Mouse (Mus musculus): ENCODE data around the gene Hcrt. TPM values are rescaled to one million over a fixed set of nuclear protein-coding genes. Genes with fewer than 3 reads are reported as not detected.

The Hcrt gene
- polyA plus RNA-seq, 1 experiment, result 0.36 TPM

DNA sequence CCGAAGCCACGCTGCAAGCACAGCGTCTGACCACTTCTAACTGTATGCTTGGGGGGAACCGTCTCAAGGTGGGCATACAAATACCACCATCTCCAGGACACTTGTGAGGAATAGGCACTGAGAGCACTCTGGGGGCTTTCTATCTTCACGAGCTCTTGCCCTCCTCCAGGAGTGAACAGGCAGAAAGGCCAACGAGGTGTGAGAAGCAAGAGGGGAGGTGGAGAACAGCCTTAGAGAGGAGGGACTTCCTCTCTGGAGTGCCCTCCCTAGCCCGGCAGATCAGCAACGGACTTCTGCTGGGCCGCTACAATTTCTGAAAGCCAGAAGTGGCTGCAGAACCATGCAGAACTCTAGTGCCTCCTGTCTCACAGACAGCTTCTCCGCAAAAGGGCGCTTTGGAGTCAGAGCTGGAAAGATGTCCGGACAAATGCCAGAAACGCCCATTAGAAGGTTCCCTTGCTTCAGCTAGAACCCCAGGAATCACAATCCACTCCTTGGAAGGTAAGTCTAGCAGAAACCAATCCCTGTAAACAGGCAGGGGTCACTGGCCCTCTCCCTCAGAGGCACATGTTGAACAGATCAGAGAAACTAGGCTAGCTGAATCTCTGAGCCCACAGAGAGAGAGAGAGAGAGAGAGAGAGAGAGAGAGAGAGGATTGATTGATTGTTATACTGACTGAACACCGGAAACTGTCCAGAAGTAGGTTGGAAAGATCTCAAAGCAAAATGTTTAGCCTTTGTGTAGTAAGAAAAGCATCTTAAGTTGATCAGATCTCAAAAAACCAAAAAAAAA lies 26.6 kb downstream of the Hcrt start:
- TF ChIP-seq POLR2A (IDR thresholded peaks at IDR 0.05; ENCODE audit: control insufficient read depth, low read depth, low read length) (no peak), CTCF (IDR thresholded peaks at IDR 0.05; ENCODE audit: control insufficient read depth, insufficient read depth, insufficient replicate concordance, low read depth, low read length) (no peak)
- H3K27me3 ChIP-seq (ENCODE audit: control insufficient read depth, insufficient read depth, low read length), result no peaks in the 10 kb centered on the region
- H3K4me1 ChIP-seq (ENCODE audit: control insufficient read depth, insufficient read depth, low read length), result peaks cover 16% of the 10 kb centered on the region
- no peaks in the 10 kb centered on the region; the same call in 1 of the 2 replicates for H3K36me3 ChIP-seq (ENCODE audit: control insufficient read depth, insufficient read depth, low read length)
- no peak overlapping the region for H3K4me3 ChIP-seq (ENCODE audit: control insufficient read depth, low read depth, low read length)
- no peak overlapping the region for H3K27ac ChIP-seq (ENCODE audit: control insufficient read depth, insufficient read depth, low read depth, low read length)

DNA sequence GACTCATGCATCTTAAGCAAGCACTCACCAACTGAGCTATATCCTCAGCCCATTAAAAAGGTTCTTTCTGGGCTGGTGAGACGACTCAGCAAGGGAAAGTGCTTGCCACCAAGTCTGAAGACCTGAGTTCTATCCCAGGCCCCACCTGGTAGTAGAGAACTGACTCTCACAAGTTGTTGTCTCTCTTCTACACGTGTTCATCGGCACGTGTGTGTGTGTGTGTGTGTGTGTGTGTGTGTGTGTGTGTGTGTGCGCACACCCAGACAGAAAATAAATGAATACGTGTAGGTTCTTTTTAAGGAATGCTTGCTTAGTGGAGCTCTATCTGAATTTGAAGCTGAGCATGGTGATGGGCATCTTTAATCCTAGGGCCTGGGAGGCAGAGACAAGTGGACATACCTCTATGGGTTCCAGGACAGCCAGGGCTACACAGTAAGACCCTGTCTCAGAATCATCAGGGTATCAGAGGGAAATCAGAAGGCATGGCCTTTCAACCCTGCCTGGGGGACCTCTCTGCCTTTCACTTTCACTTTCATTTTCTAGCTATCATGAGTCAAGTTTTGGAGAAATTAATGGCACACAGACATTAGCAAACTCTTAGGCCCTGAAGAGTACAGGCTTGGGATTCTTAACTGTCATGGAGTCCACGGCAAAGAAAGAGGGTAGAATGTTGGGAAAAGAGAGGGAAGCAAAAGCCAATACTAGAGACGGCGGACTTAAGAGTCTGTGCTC lies 27.4 kb downstream of the Hcrt start:
- peaks cover 16% of the 10 kb centered on the region for H3K4me1 ChIP-seq (ENCODE audit: control insufficient read depth, insufficient read depth, low read length)
- no peaks in the 10 kb centered on the region; the same call in 1 of the 2 replicates for H3K36me3 ChIP-seq (ENCODE audit: control insufficient read depth, insufficient read depth, low read length)
- no peak overlapping the region for H3K27ac ChIP-seq (ENCODE audit: control insufficient read depth, insufficient read depth, low read depth, low read length)
- TF ChIP-seq CTCF (IDR thresholded peaks at IDR 0.05; ENCODE audit: control insufficient read depth, insufficient read depth, insufficient replicate concordance, low read depth, low read length) (no peak), POLR2A (IDR thresholded peaks at IDR 0.05; ENCODE audit: control insufficient read depth, low read depth, low read length) (no peak)
- H3K4me3 ChIP-seq (ENCODE audit: control insufficient read depth, low read depth, low read length), result no peak overlapping the region
- no peaks in the 10 kb centered on the region for H3K27me3 ChIP-seq (ENCODE audit: control insufficient read depth, insufficient read depth, low read length)

DNA sequence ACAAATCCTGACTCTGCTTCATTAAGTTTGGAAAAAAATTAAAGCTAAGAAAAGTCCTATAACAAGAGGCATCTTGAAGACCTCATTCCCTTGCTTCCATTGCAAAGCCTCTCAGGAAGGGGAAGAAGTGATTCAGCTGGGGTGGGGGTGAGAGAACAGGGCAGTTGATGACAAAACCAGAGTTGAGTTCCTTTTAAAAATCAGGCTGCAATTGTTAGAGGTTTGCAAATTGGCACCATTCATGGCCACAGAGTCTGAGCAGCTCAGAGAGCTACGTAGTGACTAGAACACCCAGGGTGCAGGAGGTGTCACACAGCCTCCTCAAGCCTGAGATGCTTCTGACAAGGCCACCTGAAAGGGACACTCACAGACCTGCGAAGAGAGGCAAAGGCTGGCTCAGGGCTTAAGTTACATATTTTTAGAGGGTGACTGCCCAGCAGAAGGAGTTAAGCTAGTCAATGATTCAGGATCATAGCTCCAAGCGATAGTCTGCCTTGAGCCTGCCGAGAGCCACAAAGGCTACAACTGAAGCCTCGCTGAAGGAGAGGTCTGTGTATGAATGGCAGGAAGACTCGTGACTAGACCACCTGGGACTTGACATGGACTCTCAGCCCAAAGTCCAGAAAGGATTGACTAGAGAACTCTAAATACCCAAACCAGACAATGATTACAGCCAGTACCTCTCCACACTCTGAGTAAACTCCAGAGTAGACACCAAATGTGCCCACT lies 32.1 kb downstream of the Hcrt start:
- Histone ChIP-seq H3K4me3 (ENCODE audit: control insufficient read depth, low read depth, low read length) (no peak overlapping the region), H3K36me3 (ENCODE audit: control insufficient read depth, insufficient read depth, low read length) (no peaks in the 10 kb centered on the region; the same call in 1 of the 2 replicates)
- TF ChIP-seq CTCF (IDR thresholded peaks at IDR 0.05; ENCODE audit: control insufficient read depth, insufficient read depth, insufficient replicate concordance, low read depth, low read length) (no peak), POLR2A (IDR thresholded peaks at IDR 0.05; ENCODE audit: control insufficient read depth, low read depth, low read length) (no peak)

DNA sequence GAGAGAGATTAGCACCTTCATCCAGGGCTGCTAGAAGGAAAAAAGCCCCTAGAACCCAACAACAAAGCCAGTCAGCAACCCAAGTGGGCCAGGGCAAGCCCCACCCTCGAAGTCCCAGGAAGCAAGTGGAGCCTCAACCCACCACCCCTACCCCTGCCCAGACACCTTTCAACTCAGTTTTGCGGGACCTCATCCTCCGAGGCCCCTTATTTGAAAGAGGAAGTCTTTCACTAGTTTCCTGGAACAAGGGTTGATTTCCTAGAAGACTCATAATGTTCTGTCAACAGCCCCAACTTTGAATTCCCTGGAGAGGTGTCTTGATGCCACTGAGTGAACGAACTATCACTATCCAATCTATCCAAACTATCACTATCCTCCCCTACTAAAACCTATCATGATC lies 32.8 kb downstream of the Hcrt start:
- TF ChIP-seq CTCF (IDR thresholded peaks at IDR 0.05; ENCODE audit: control insufficient read depth, insufficient read depth, insufficient replicate concordance, low read depth, low read length) (no peak), POLR2A (IDR thresholded peaks at IDR 0.05; ENCODE audit: control insufficient read depth, low read depth, low read length) (no peak)
- no peak overlapping the region for H3K27ac ChIP-seq (ENCODE audit: control insufficient read depth, insufficient read depth, low read depth, low read length)
- H3K4me3 ChIP-seq (ENCODE audit: control insufficient read depth, low read depth, low read length), result no peak overlapping the region
- peaks cover 2% of the 10 kb centered on the region; the same call in 1 of the 2 replicates for H3K4me1 ChIP-seq (ENCODE audit: control insufficient read depth, insufficient read depth, low read length)
- no peaks in the 10 kb centered on the region; the same call in 1 of the 2 replicates for H3K36me3 ChIP-seq (ENCODE audit: control insufficient read depth, insufficient read depth, low read length)
- H3K27me3 ChIP-seq (ENCODE audit: control insufficient read depth, insufficient read depth, low read length), result no peaks in the 10 kb centered on the region

More for the DNA sequence above, 32.1 kb downstream of the Hcrt start:
- Histone ChIP-seq H3K27ac (ENCODE audit: control insufficient read depth, insufficient read depth, low read depth, low read length) (no peak overlapping the region), H3K27me3 (ENCODE audit: control insufficient read depth, insufficient read depth, low read length) (no peaks in the 10 kb centered on the region), H3K4me1 (ENCODE audit: control insufficient read depth, insufficient read depth, low read length) (peaks cover 2% of the 10 kb centered on the region; the same call in 1 of the 2 replicates)

DNA sequence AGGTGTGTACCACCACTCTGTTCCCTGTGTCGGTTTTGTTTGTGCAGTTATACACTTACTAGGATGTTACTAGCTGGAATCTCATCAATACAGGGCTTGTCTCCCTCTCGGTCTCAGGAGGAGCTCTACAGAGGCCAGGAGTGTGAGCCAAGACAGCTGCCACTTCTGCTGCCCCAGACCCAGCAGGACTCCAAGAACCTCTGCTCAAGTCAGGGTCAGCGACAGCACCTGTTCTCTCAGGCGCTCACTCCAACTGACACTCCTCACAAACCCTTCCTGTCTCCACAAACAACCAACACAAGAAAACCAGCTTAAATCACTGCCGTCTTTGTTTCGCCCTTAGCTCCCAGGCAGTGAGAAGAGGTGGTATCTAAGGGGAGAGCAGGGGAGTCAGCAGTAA lies 34.1 kb downstream of the Hcrt start:
- Histone ChIP-seq H3K27me3 (ENCODE audit: control insufficient read depth, insufficient read depth, low read length) (no peaks in the 10 kb centered on the region), H3K4me1 (ENCODE audit: control insufficient read depth, insufficient read depth, low read length) (0 out of 2 replicates have a peak, but pooled peaks cover 2% of the 10 kb centered on the region), H3K27ac (ENCODE audit: control insufficient read depth, insufficient read depth, low read depth, low read length) (no peak overlapping the region), H3K4me3 (ENCODE audit: control insufficient read depth, low read depth, low read length) (no peak overlapping the region), H3K36me3 (ENCODE audit: control insufficient read depth, insufficient read depth, low read length) (no peaks in the 10 kb centered on the region; the same call in 1 of the 2 replicates)
- TF ChIP-seq CTCF (IDR thresholded peaks at IDR 0.05; ENCODE audit: control insufficient read depth, insufficient read depth, insufficient replicate concordance, low read depth, low read length), result no peak

DNA sequence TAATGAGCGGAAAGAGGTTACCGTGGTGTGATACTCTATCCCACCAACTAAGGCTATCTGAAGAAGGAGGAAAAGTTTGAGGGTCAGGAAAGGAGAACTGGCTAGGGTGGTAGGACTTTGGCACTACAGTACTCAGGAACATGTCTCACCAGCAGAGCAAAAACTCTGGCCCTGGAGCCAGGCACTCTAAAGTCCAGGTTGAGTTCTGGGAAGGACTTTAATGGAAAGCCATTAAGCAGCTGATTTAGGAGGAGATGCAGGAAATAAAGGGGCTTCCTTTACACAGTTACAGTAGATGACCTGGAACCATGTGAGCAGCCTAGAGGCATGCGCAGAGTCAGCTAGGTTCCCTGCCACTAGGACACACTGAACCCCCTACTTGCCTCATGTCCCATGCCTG lies 35.5 kb downstream of the Hcrt start:
- no peak overlapping the region for H3K27ac ChIP-seq (ENCODE audit: control insufficient read depth, insufficient read depth, low read depth, low read length)
- H3K4me3 ChIP-seq (ENCODE audit: control insufficient read depth, low read depth, low read length), result no peak overlapping the region
- no peaks in the 10 kb centered on the region for H3K27me3 ChIP-seq (ENCODE audit: control insufficient read depth, insufficient read depth, low read length)
- H3K36me3 ChIP-seq (ENCODE audit: control insufficient read depth, insufficient read depth, low read length), result no peaks in the 10 kb centered on the region
- TF ChIP-seq CTCF (IDR thresholded peaks at IDR 0.05; ENCODE audit: control insufficient read depth, insufficient read depth, insufficient replicate concordance, low read depth, low read length), result no peak
- no peak for TF ChIP-seq POLR2A (IDR thresholded peaks at IDR 0.05; ENCODE audit: control insufficient read depth, low read depth, low read length)
- H3K4me1 ChIP-seq (ENCODE audit: control insufficient read depth, insufficient read depth, low read length), result 0 out of 2 replicates have a peak, but pooled peaks cover 2% of the 10 kb centered on the region

All from testis, adult 2 months (tissue).